Mouse (Mus musculus): ENCODE results near the gene Tex44.

DNA sequence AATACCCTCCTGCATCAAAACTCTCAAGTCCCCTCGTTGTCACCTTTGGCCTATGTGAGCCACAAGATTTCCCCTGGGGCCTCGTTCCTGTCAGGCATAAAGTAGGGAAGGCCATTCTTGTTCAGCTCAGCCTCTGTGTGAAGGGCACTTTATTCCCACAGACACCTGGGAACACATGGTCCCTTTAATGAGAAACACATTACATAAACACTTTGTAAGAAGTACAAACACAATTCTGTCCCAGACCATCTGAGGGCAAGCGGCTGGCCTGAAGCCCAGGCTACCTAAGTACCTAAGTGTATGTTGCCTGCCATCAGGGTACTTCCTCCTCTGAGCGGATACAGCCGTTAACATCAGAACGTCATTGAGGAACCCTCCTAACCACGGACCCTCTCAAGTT lies 27.9 kb upstream of the Tex44 start:
- no peak for TF ChIP-seq POLR2A (IDR thresholded peaks at IDR 0.05; ENCODE audit: control insufficient read depth, low read depth, low read length)
- no peak for TF ChIP-seq CTCF (IDR thresholded peaks at IDR 0.05; ENCODE audit: control insufficient read depth, insufficient read depth, insufficient replicate concordance, low read depth, low read length)

All from testis, adult 2 months (tissue).